Mouse (Mus musculus): Measurements from ENCODE around the gene Sephs2. TPM values are rescaled to one million over a fixed set of nuclear protein-coding genes. Genes with fewer than 3 reads are reported as not detected.

The Sephs2 gene
- polyA plus RNA-seq, 1 experiment from 2014 or later: 88.3 TPM

DNA sequence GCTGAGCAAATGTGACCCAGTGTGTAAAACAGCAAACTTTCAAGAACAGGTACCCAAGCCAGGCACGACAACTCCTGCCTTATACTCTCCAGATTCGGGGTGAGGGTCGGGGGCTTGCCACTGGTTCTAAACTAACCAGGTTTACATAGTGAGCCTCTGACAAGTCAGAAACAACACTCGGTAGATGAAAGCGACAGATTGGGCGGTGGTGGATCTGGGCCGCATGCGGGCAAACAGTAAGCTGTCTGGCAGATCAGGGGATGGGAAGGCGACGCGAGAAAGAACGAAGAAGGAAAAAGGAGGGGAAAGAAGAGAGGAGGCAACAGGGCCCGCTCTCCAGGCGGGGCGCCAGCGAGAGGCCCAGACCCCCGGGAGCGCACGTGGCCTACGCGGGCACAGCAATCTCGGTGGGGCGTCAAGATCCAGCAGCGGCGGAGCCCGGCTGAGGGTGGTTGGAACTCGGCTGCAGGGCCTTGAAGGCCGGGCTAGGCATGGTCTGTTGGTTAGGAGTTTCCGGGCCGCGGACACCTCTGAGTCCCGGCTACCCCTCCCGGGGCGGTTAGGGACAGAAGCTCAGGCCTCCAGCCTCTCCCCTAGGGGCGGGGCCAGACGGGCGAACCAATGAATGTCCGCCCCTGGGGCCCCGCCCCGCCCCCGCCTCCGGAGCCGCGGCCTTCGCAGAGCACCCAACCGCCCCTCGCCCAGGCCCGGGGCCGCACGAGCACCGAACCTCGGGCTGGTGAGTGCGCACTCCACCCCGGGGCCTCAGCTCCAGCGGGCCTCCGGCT is 29.8 kb downstream of the Sephs2 start, which contains the start of gene Zfp771:
Gene Zfp771 (plus strand): TSS at position 405 of the 788 bp plus-strand sequence.
- DNase-seq (ENCODE audit: low spot score): peak; percentile 97
- WGBS: 1% methylated on average over 56 of the region's 56 CpGs
- Histone ChIP-seq H3K27me3 (ENCODE audit: insufficient read depth, poor library complexity, severe bottlenecking) (no peaks in the 10 kb centered on the region), H3K9me3 (no peaks in the 10 kb centered on the region), H3K27ac (peak within 1 kb of the TSS; percentile 97), H3K36me3 (peaks cover 25% of the 10 kb centered on the region; the same call in 1 of the 2 replicates), H3K4me3 (peak within 1 kb of the TSS; percentile 89), H3K4me1 (peaks cover 34% of the 10 kb centered on the region)

DNA sequence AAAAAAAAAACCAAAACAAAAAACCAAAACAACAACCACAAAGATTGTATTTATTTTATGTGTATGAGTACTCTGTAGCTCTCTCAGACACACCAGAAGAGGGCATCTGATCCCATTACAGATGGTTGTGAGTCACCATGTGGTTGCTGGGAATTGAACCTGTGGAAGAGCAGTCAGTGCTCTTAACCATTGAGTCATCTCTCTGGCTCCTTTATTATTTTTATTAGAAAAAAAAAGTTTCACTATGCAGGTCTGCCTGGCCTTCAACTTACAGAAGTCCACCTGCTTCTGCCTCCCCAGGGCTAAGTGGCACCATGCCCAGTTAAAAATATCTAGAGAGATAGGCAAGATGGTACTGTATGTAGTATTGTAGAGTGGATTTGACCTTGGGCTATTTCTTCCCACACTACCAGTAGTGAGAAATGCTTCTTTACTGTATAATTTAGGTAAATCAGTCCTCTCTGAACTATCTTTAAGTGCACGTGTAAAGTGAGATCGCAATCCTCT is 30.4 kb downstream of the Sephs2 start:
- Histone ChIP-seq H3K4me1 (peaks cover 34% of the 10 kb centered on the region), H3K27ac (peak overlapping the region; percentile 97), H3K4me3 (peak overlapping the region; percentile 89), H3K27me3 (ENCODE audit: insufficient read depth, poor library complexity, severe bottlenecking) (no peaks in the 10 kb centered on the region), H3K36me3 (peaks cover 32% of the 10 kb centered on the region), H3K9me3 (no peaks in the 10 kb centered on the region)
- DNase-seq (ENCODE audit: low spot score): no peak
- 31% methylated on average over 2 of the region's 2 CpGs for WGBS

DNA sequence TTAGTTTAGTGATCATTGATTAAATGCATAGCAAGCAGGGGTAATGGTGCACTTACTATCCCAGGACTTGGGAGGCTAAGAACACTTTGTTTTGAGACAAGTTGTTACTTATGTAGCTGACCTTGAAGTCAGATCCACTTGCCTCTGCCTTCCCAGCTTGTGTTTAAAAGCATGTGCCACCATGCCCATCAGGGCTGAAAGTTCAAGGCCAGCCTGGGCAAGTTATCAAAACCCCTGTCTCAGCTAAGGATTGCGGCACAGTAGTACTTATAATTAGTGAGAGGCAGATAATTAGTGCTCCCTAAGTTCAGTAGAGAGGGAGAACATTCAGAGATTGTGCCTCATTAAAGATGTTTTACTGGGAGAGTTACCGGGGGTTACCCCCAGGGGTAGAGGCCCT is 39.1 kb downstream of the Sephs2 start:
- Histone ChIP-seq H3K9me3 (no peaks in the 10 kb centered on the region), H3K4me1 (peaks cover 29% of the 10 kb centered on the region), H3K36me3 (peaks cover 61% of the 10 kb centered on the region), H3K27ac (no peak overlapping the region), H3K27me3 (ENCODE audit: insufficient read depth, poor library complexity, severe bottlenecking) (no peaks in the 10 kb centered on the region), H3K4me3 (peak overlapping the region; percentile 94; the same call in 1 of the 2 replicates)
- no peak for DNase-seq (ENCODE audit: low spot score)
- WGBS: 94% methylated on average over 2 of the region's 2 CpGs

DNA sequence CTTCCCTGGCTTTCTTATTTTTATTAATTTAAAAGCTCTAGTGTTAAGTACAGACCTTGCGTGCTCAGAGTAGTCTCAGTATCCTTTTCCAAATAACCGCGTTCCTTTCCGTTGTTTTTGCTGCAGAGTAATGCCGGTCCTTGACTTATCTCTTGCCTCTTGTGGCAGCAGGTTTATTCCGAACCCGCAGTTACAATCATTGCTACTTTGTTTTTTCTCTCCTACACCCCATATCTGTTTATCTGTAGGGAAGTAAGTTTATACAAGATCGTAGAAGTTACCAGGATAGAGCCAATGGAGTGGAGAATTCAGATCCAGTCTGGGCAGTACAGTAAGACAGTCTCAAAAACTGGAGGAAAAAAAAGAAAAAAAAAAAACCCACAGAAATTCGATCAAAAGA is 40.1 kb downstream of the Sephs2 start:
- peaks cover 67% of the 10 kb centered on the region for H3K36me3 ChIP-seq
- H3K27me3 ChIP-seq (ENCODE audit: insufficient read depth, poor library complexity, severe bottlenecking): no peaks in the 10 kb centered on the region
- H3K9me3 ChIP-seq: no peaks in the 10 kb centered on the region
- H3K27ac ChIP-seq: peak overlapping the region; percentile 98
- H3K4me3 ChIP-seq: peak overlapping the region; percentile 94
- WGBS: 5% methylated on average over 9 of the region's 9 CpGs
- peaks cover 31% of the 10 kb centered on the region for H3K4me1 ChIP-seq
- DNase-seq (ENCODE audit: low spot score): no peak

DNA sequence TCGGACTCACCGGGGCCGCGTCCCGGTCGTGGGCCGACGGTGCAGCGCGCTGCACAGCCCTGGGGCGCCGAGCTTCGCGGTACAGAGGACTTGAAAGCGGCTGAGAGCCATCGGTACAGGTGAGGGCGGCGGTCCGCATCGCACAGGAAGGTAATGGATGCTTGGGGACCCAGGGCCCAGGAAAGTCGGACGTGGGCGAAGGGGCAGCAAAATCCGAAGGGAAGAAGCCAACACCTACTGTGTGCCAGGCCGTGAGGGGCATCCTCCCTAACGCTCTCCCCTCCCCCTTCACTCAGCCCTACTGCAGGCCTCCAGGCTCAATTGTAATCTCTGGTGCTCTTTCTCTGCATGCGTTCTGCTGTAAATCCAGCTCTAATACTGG is 40.5 kb downstream of the Sephs2 start:
- Histone ChIP-seq H3K4me3 (peak overlapping the region; percentile 94), H3K9me3 (no peaks in the 10 kb centered on the region), H3K4me1 (peaks cover 31% of the 10 kb centered on the region), H3K27ac (peak overlapping the region; percentile 98), H3K36me3 (peaks cover 65% of the 10 kb centered on the region), H3K27me3 (ENCODE audit: insufficient read depth, poor library complexity, severe bottlenecking) (no peaks in the 10 kb centered on the region)
- WGBS: under 1% methylated on average over 27 of the region's 27 CpGs
- peak; percentile 87 for DNase-seq (ENCODE audit: low spot score)

DNA sequence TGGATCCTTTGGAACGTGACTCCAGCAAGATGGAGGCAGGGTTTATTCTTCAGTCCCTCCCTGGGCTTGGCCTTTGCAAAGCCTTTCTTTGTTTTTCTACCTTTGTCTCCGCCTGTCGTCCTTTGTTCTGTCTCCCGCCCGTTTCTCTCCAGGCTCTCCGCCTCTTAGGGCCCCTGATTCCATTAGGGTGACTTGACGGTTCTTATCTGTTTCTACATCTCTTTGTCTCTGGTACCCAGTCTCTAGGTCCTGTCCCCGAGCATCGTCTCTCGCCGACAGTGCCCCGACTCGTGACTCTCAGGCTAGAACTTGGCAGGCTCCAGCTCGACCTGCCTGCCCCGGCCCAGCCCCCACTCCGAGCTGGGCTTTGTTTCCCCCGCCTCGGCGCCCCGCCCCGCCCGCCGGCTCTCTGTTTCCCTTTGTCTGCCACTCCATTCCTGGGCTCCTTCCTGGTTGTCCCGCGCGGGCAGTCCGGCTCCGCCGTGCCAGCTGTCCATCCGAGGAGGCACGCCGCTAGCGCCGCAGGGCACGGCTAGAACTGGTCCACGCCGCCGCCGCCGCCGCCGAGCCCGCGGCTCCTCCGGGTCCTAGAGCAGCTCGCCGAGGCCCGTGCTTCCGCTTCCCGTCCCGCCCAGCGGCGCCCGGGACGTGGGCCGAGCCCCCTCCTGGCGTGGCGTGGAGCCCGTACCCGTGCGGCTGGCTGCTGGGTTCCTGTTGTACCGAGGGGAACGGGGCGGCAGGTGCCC is 41.1 kb downstream of the Sephs2 start, which contains the start of the genes Zfp553 and Sept1:
Gene Zfp553 (plus strand): TSS at position 440 of the 746 bp plus-strand sequence.
Gene Sept1 (minus strand): TSS at position 509 of the 746 bp plus-strand sequence.
- peaks cover 31% of the 10 kb centered on the region for H3K4me1 ChIP-seq
- peak within 1 kb of the TSS; percentile 94 for H3K4me3 ChIP-seq
- DNase-seq (ENCODE audit: low spot score): peak; percentile 93
- H3K9me3 ChIP-seq: no peaks in the 10 kb centered on the region
- no peaks in the 10 kb centered on the region for H3K27me3 ChIP-seq (ENCODE audit: insufficient read depth, poor library complexity, severe bottlenecking)
- WGBS: 1% methylated on average over 64 of the region's 64 CpGs
- H3K36me3 ChIP-seq: peaks cover 59% of the 10 kb centered on the region
- peak within 1 kb of the TSS; percentile 98 for H3K27ac ChIP-seq

DNA sequence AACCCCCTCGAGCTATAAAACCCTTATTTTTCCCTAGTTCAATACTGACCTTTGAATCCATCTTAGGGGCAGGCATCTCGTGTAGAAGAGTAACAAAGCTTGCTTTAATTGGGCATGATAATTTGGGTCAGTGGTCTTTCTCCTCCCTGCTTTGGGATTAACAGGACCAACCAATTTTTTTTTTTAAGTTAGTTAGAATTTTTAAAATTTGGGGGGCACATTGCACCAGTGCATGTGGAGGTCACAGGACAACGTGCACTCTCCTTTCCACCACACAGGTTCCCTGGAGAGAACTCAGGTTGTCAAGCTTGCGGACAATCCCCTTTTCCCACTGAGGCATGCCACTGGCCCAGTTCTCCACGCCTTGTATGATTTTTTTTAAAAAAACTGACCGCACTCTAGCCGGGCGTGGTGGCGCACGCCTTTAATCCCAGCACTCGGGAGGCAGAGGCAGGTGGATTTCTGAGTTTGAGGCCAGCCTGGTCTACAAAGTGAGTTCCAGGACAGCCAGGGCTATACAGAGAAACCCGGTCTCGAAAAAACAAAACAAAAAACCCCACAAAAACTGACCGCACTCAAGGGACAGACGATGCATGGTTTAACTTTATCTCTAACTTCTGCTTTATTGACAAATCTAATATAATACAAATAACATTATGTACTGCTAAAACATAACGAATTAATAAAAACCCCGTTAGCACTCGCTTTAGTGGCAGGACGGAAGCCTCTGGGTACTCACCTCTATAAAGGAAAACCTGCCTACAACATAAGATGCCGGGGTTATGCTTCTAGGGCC is 41.8 kb downstream of the Sephs2 start:
- H3K27ac ChIP-seq: peak overlapping the region; percentile 98
- peaks cover 31% of the 10 kb centered on the region for H3K4me1 ChIP-seq
- H3K4me3 ChIP-seq: peak overlapping the region; percentile 94
- no peak for DNase-seq (ENCODE audit: low spot score)
- no peaks in the 10 kb centered on the region for H3K9me3 ChIP-seq
- WGBS: 13% methylated on average over 20 of the region's 20 CpGs
- peaks cover 51% of the 10 kb centered on the region for H3K36me3 ChIP-seq
- no peaks in the 10 kb centered on the region for H3K27me3 ChIP-seq (ENCODE audit: insufficient read depth, poor library complexity, severe bottlenecking)

DNA sequence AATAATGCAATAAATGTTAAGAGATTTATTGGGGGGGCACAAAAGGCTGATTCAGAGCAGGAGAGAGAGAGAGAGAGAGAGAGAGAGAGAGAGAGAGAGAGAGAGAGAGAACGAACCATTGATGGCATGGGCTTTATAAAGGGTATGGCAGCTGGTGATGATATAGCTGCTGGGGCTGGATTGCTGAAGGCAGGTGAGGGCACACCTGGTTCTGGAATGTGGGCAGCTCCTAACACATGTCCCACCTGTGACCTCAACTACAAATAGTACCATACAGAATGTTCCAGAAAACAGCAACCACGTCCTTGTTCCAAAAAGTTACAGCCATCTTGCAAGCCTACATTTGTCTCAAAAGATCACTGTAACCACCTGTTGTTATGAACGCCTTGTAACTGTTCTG is 42.5 kb downstream of the Sephs2 start:
- Histone ChIP-seq H3K27me3 (ENCODE audit: insufficient read depth, poor library complexity, severe bottlenecking) (no peaks in the 10 kb centered on the region), H3K36me3 (peaks cover 45% of the 10 kb centered on the region), H3K4me3 (peak overlapping the region; percentile 94), H3K4me1 (peaks cover 31% of the 10 kb centered on the region), H3K9me3 (no peaks in the 10 kb centered on the region), H3K27ac (peak overlapping the region; percentile 98)
- DNase-seq (ENCODE audit: low spot score): no peak
- WGBS: 83% methylated on average over 3 of the region's 3 CpGs

DNA sequence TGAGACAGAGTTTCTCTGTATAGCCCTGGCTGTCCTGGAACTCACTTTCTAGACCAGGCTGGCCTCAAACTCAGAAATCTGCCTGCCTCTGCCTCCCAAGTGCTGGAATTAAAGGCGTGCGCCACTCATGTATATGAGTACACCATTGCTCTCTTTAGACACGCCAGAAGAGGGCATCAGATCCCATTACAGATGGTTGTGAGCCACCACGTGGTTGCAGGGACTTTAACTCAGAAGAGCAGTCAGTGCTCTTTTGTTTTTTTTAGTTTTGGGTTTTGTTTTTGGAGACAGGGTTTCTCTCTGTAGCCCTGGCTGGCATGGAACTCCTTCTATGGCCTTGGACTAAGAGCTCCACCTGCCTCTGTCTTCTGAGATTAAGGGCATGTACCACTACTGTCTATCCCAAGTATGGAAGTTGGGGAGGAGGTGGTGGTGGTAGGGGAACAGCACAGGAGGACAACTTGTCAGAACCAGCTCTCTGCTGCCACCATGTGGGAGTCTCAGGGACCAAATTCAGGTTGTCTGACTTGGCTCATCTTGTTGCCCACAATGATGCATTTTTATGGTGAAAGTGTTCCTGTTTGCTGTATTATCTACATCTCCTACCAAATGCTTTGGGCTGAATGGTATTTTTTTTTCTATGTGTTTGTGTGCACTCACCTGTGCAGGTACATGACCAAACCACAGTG is 45.1 kb downstream of the Sephs2 start:
- peak; percentile 90 for DNase-seq (ENCODE audit: low spot score)
- Histone ChIP-seq H3K4me1 (peaks cover 30% of the 10 kb centered on the region), H3K27ac (no peak overlapping the region), H3K9me3 (no peaks in the 10 kb centered on the region), H3K27me3 (ENCODE audit: insufficient read depth, poor library complexity, severe bottlenecking) (no peaks in the 10 kb centered on the region), H3K36me3 (peaks cover 28% of the 10 kb centered on the region), H3K4me3 (no peak overlapping the region)
- WGBS: 63% methylated on average over 4 of the region's 4 CpGs

DNA sequence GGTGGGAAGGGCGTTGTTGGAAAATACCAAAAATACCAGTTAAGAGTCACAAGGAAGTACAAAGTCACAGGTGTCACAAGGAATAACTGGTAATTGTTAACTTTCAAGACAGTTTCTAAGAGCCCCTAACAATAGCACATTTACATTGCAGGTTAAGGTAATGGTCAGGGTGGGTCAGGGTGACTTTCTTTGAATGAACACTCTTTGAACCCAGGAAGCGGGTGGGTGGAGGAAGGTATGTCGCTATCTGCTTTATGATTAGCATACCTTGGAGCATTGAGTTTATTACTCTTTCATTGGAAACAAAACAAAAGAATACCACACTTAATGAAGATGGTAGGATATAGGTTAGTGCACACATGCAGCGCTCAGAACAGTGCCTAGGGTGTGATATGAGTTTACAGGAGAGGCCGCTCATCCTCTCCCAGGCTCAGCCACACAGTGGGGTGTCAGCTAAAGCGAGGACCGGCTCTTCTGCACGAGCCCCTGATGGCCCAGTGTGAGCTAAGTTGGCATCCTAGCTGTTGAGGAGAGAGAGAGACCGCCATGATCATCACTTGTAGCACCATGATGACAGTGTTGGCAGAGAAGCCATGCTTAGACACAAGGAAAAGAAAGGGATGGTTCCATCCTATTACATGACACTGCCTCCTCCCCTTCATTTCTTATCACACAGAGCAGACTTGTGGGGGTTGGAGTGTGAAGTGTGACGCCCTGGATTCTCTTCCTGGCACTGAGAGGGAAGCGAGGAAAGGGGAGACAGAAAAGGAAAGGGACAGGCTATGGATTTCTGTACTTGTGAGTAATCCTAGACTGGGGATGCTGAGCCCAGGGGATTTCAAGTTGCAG is 48.5 kb downstream of the Sephs2 start:
- WGBS: 67% methylated on average over 11 of the region's 11 CpGs
- Histone ChIP-seq H3K27ac (peak overlapping the region; percentile 49; the same call in 1 of the 2 replicates), H3K36me3 (peaks cover 17% of the 10 kb centered on the region), H3K4me1 (peaks cover 15% of the 10 kb centered on the region), H3K9me3 (no peaks in the 10 kb centered on the region), H3K4me3 (no peak overlapping the region), H3K27me3 (ENCODE audit: insufficient read depth, poor library complexity, severe bottlenecking) (no peaks in the 10 kb centered on the region)
- DNase-seq (ENCODE audit: low spot score): peak; percentile 76

DNA sequence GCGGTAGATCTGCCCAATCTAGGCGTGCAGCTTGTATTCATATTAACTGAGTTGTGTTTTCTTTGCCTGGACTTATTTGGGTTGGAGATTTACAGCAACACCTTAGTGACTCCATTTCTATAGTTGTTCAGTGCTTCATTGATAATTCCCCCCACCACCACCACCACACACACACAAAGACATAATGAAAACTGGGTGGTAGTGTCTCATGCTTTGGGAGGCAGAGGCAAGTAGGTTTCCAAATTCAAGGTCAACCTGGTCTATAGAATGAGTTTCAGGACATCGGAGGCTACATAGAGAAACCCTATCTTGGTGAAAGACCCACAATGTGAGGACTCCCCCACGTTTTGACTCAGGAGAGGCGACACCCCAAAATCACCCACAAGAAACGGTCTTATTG is 49.2 kb downstream of the Sephs2 start:
- peaks cover 11% of the 10 kb centered on the region for H3K36me3 ChIP-seq
- H3K27me3 ChIP-seq (ENCODE audit: insufficient read depth, poor library complexity, severe bottlenecking): no peaks in the 10 kb centered on the region
- 88% methylated on average over 6 of the region's 6 CpGs for WGBS
- H3K4me3 ChIP-seq: no peak overlapping the region
- no peak for DNase-seq (ENCODE audit: low spot score)
- peaks cover 8% of the 10 kb centered on the region; the same call in 1 of the 2 replicates for H3K4me1 ChIP-seq
- no peak overlapping the region for H3K27ac ChIP-seq
- H3K9me3 ChIP-seq: no peaks in the 10 kb centered on the region
